Mouse (Mus musculus) hindbrain, embryonic 15.5 days (tissue): ENCODE results near the gene Itih3. TPM values are rescaled to one million over a fixed set of nuclear protein-coding genes. Genes with fewer than 3 reads are reported as not detected.

Source experiments
- ATAC-seq: fragments of 200-750 bp; cut with Nextera tagmentation; 2 replicates; pipeline ENCODE4 v1.8.0; 2017; ENCODE audit warnings: low read depth, moderate number of reproducible peaks, moderate TSS enrichment; ENCODE audit not compliant: low FRiP score
- H3K27ac ChIP-seq: fragments of 300-500 bp; sonication (generic); replicated peaks from 2 replicates; pipeline ENCODE4 v1.5.1; 2015; ENCODE audit warnings: mild to moderate bottlenecking, inconsistent platforms
- H3K27me3 ChIP-seq: fragments of 300-500 bp; sonication (generic); 2 replicates; pipeline ENCODE4 v1.6.1; 2015; ENCODE audit warnings: control low read depth, inconsistent platforms
- H3K36me3 ChIP-seq: fragments of 300-500 bp; sonication (generic); 2 replicates; pipeline ENCODE4 v1.6.1; 2015; ENCODE audit warnings: control low read depth, inconsistent platforms
- H3K4me1 ChIP-seq: fragments of 300-500 bp; sonication (generic); replicated peaks from 2 replicates; pipeline ENCODE4 v1.6.1; 2015; ENCODE audit warnings: control low read depth, inconsistent platforms
- H3K4me2 ChIP-seq: fragments of 300-500 bp; sonication (generic); 2 replicates; pipeline ENCODE4 v1.6.1; 2015; ENCODE audit warnings: moderate library complexity, mild to moderate bottlenecking, inconsistent platforms
- H3K4me3 ChIP-seq: fragments of 300-500 bp; sonication (generic); 2 replicates; pipeline ENCODE4 v1.5.1; 2015; ENCODE audit warnings: mild to moderate bottlenecking, inconsistent platforms
- H3K9ac ChIP-seq: fragments of 300-500 bp; sonication (generic); 2 replicates; pipeline ENCODE4 v1.6.1; 2015; ENCODE audit warnings: inconsistent platforms
- H3K9me3 ChIP-seq: fragments of 300-500 bp; sonication (generic); 2 replicates; pipeline ENCODE4 v1.6.1; 2016; ENCODE audit warnings: control low read depth, inconsistent platforms
- WGBS: fragments of 180-500 bp; shearing (Covaris S2); methylation state at CpG from one replicate; pipeline ENCODE4 v1.1.7; 2015; 5-methylcytosine and 5-hydroxymethylcytosine counted together
- polyA plus RNA-seq: library from polyadenylated mRNA; unstranded; fragments of >200 nt; fragmentation: Nextera tagmentation; extraction: Ambion mirVana; gene quantifications from 2 replicates; pipeline ENCODE4 v1.2.1, GENCODE M21; 2015

Gene Itih3
- polyA plus RNA-seq, 1 experiment from 2014 or later = 2.7 TPM

DNA sequence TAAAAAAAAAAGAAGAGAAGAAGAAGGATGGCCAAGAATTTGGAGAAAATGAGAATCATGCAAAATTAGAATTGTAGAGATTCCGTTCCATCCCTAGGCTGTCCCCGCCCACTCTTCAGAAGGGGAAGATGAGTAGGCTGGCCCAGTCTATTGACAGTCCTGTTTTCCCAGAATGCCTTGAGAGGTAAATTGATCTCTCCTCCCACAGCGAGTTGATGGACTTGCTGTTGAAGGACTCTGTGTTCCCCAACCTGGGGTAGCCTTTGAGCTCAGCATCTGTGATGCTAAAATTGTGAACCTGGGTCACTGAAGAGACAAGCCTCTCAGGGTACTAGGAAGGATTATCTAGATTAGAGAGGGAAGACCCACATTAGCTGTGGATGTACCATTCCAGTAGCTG lies 1.9 kb upstream of the Itih3 start:
- no peaks in the 10 kb centered on the region for H3K36me3 ChIP-seq
- H3K4me2 ChIP-seq = no peak overlapping the region
- no peak overlapping the region for H3K27ac ChIP-seq
- H3K9ac ChIP-seq = no peak overlapping the region
- no peaks in the 10 kb centered on the region for H3K9me3 ChIP-seq
- ATAC-seq = no peak
- H3K27me3 ChIP-seq = no peaks in the 10 kb centered on the region
- H3K4me1 ChIP-seq = 0 out of 2 replicates have a peak, but pooled peaks cover 5% of the 10 kb centered on the region
- WGBS = 90% methylated on average over 3 of the region's 3 CpGs
- no peak overlapping the region for H3K4me3 ChIP-seq

DNA sequence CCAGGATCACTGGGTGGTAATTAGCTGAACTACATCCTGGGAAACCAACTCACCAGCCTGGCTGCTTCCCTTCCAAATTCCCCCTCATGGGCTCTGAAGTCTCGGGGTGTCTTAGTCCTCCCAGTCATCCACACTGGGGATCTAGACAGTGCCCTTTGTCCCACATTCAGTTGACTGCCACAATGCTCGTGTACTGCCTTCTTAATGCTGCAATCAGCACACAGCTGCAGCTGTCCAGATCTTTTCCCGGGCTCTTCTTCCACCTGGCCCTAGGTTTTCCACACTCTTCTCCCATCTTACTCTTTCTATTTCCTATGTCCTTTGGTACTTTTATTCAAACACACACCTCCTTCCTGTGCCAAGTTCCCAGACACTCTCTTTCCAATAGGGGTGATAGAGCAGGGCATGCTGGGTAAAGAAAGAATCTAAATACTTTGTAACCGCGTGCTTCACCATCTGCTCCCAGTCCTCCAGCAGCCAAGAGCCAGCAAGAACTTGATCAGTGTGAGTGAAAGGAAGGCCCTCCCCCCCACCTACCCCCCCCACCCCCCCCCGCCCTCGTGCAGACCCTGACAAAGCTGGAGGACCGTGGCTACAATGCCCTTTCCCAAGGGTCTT lies 1.4 kb downstream of the Itih3 start:
- Histone ChIP-seq H3K4me3 (no peak overlapping the region), H3K4me2 (no peak overlapping the region), H3K36me3 (no peaks in the 10 kb centered on the region), H3K27ac (no peak overlapping the region), H3K4me1 (0 out of 2 replicates have a peak, but pooled peaks cover 5% of the 10 kb centered on the region), H3K9me3 (no peaks in the 10 kb centered on the region), H3K27me3 (no peaks in the 10 kb centered on the region), H3K9ac (no peak overlapping the region)
- WGBS = 42% methylated on average over 8 of the region's 8 CpGs
- no peak for ATAC-seq

DNA sequence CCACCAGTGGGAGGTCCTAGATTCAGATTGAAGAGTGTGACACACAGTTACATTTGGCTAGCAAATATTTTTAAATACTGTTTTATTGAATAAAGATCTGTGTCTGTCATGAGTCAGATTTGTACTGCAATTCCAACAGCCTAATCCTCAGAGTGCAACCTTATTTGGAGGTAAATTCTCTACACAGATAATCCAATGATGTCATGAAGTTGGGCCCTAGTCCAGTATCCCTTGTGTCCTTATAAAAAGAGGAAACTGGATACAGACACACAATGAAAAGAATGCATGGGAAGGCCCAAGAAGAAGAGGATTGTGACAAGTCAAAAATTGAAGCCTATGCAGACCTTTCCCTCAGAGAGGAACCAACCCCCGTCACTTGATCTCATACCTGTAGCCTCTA lies 7.0 kb downstream of the Itih3 start:
- H3K36me3 ChIP-seq = no peaks in the 10 kb centered on the region
- WGBS = 92% methylated on average over 1 of the region's 1 CpGs
- H3K27me3 ChIP-seq = no peaks in the 10 kb centered on the region
- no peak overlapping the region for H3K4me2 ChIP-seq
- no peak overlapping the region for H3K4me3 ChIP-seq
- no peaks in the 10 kb centered on the region for H3K9me3 ChIP-seq
- no peaks in the 10 kb centered on the region for H3K4me1 ChIP-seq
- no peak overlapping the region for H3K27ac ChIP-seq
- ATAC-seq = no peak
- no peak overlapping the region for H3K9ac ChIP-seq

DNA sequence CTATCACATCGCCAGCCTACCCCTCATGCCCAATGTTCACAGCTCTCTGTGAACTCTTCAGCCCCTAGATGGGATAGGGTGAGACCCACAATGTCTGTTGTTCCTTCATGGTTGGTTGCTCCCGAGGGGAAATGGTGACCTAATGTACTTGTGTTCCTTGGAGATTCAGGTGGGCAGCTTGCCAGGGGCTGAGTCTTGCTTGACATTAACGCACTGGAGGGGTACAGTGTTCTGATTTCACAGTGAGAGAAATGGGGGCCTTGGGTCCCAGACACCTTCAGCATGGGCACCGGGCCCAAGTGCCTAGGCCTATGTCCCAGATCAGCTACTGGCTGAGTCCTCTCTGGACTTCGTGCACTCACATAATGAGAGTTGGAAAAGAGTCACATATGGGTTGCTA lies 10.2 kb downstream of the Itih3 start:
- no peaks in the 10 kb centered on the region for H3K27me3 ChIP-seq
- no peaks in the 10 kb centered on the region for H3K4me1 ChIP-seq
- H3K9me3 ChIP-seq = no peaks in the 10 kb centered on the region
- WGBS = 81% methylated on average over 5 of the region's 5 CpGs
- no peaks in the 10 kb centered on the region for H3K36me3 ChIP-seq
- no peak overlapping the region for H3K27ac ChIP-seq
- no peak overlapping the region for H3K4me3 ChIP-seq
- ATAC-seq = no peak
- no peak overlapping the region for H3K9ac ChIP-seq
- no peak overlapping the region for H3K4me2 ChIP-seq

DNA sequence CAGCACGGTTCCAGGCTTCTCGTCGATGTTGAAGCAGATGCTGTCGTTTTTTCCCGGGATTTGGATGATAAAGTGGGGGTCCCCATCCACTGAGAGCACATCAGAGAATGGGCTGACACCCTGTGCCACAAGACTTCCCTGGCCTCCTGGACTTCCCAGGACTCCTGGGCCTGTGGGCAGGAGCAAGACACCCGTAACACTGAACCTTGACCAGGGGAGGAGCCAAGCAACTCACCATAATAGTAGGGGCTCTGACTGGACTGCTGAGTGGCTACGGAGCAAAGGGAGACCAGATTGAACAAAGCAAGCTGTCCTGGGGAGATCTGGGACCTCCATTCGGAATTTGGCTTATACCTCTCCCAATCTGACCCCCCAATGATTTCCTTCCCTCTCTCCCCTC lies 10.9 kb downstream of the Itih3 start:
- Histone ChIP-seq H3K4me1 (no peaks in the 10 kb centered on the region), H3K27me3 (no peaks in the 10 kb centered on the region), H3K27ac (no peak overlapping the region), H3K4me3 (no peak overlapping the region), H3K4me2 (no peak overlapping the region), H3K9me3 (no peaks in the 10 kb centered on the region), H3K36me3 (no peaks in the 10 kb centered on the region), H3K9ac (no peak overlapping the region)
- 83% methylated on average over 8 of the region's 8 CpGs for WGBS
- no peak for ATAC-seq

DNA sequence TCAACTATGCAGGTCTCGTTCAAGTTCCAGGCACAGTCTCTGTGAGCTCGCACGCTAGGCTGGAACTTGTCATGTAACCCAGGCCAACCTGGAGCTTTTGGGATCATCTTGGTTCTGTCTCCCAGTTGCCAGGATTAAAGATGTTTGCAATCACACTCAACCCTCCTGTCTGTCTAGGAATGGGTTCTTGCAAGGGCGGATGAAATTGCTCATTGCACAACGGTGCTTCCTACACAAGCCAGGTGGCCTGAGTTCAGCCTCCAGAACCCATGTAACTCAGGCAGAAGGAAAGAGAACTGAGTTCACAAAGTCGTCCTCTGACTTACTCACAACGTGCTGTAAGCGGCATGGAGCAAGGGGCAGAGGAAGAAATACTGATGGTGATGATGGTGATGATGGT lies 12.4 kb downstream of the Itih3 start:
- no peaks in the 10 kb centered on the region for H3K9me3 ChIP-seq
- ATAC-seq = no peak

DNA sequence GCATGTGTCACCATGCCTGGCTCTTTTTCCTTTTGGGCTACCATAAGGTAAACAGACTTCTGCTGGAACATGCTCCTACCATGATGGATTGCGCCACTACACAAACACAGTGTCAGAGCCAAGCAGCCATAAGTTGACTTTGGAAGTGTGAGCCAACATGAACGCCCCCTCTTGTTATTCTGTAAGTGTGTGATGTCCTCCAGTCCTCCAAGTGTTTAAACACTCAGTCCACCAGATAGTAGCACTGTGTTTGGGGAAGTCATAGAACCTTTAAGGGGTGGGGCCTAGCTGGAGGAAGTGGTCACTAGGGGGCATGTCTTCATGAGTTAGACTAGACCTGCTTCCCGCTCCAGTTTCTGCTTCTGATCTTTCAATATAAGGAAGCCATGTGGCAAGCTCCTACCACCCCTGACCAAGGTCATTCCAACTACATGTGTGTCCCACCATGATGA lies 15.7 kb downstream of the Itih3 start:
- WGBS = 87% methylated on average over 3 of the region's 3 CpGs
- H3K4me1 ChIP-seq = no peaks in the 10 kb centered on the region

More for the DNA sequence above, 12.4 kb downstream of the Itih3 start:
- Histone ChIP-seq H3K4me1 (no peaks in the 10 kb centered on the region), H3K4me2 (no peak overlapping the region), H3K27ac (no peak overlapping the region), H3K4me3 (no peak overlapping the region), H3K9ac (no peak overlapping the region), H3K27me3 (no peaks in the 10 kb centered on the region), H3K36me3 (no peaks in the 10 kb centered on the region)
- WGBS = 92% methylated on average over 8 of the region's 8 CpGs

DNA sequence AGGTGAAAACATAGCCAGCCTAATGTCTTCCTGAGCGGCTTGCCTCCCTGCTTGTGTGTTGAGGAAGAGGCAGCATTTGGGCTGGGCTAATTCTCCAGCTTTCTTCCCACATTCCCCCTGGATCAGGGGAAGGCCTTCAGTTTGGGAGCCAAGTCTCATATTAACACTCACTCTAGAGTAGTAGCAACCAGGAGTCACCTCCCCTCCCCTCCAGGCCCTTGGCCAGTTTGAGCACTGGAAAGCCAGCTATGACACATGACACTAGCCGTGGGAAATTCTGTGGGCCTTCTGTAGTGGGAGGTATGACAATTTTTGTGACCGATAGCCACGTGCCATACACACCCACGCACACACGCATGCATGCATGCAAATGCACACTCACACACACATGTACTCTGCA lies 17.6 kb downstream of the Itih3 start:
- 96% methylated on average over 6 of the region's 6 CpGs for WGBS
- Histone ChIP-seq H3K9me3 (no peaks in the 10 kb centered on the region), H3K27ac (no peak overlapping the region), H3K4me1 (no peaks in the 10 kb centered on the region), H3K36me3 (no peaks in the 10 kb centered on the region), H3K4me2 (no peak overlapping the region), H3K27me3 (no peaks in the 10 kb centered on the region), H3K4me3 (no peak overlapping the region), H3K9ac (no peak overlapping the region)
- no peak for ATAC-seq

More for the DNA sequence above, 15.7 kb downstream of the Itih3 start:
- Histone ChIP-seq H3K27me3 (no peaks in the 10 kb centered on the region), H3K27ac (no peak overlapping the region), H3K9ac (no peak overlapping the region), H3K4me3 (no peak overlapping the region), H3K36me3 (no peaks in the 10 kb centered on the region), H3K9me3 (no peaks in the 10 kb centered on the region), H3K4me2 (no peak overlapping the region)
- ATAC-seq = no peak

DNA sequence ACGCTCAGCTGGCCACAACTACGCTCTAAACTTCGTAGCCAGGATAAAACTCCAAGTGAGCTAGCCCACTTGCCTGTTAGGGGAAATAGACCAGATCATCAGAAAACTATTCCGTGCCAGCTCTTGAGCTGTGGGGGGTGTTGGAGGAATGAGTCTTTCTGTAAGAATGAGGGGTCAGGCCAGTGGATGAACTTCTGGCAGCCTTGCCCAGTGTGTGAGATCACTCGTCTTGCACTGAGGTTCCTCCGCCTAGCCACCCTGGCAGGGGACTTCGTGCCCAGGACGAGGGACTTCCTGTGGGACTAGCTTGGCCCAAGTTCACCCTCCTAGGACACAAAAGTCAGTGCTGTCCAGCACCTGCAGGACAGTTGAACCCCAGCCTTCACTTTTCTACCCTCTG lies 19.3 kb downstream of the Itih3 start:
- H3K9me3 ChIP-seq = no peaks in the 10 kb centered on the region
- no peaks in the 10 kb centered on the region for H3K4me1 ChIP-seq
- no peak for ATAC-seq
- no peak overlapping the region for H3K9ac ChIP-seq
- no peak overlapping the region for H3K4me2 ChIP-seq
- H3K27ac ChIP-seq = no peak overlapping the region
- WGBS = 84% methylated on average over 8 of the region's 8 CpGs
- no peaks in the 10 kb centered on the region for H3K36me3 ChIP-seq
- H3K27me3 ChIP-seq = no peaks in the 10 kb centered on the region
- no peak overlapping the region for H3K4me3 ChIP-seq

DNA sequence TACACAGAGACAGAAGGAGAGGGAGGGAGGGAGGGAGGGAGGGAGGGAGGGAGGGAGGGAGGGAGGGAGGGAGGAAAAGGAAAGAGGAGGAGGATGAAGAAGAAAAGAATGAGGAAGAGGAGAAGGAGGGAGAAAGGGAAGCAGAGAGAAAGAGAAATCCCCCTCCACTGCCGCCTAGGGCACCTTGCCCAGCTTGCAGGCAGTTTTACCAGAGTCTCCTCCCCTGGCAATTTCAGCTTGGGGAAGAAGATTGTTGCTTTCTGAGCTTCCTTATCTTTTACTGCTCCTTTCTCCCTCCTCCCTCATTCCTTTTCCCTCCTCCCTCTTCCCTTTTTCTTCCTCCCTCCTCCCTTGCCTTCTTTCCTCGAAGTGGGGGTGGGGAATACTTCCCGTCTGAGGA lies 20.5 kb downstream of the Itih3 start:
- Histone ChIP-seq H3K4me3 (no peak overlapping the region), H3K9ac (no peak overlapping the region), H3K9me3 (no peaks in the 10 kb centered on the region), H3K27me3 (no peaks in the 10 kb centered on the region), H3K27ac (no peak overlapping the region), H3K36me3 (no peaks in the 10 kb centered on the region), H3K4me2 (no peak overlapping the region), H3K4me1 (no peaks in the 10 kb centered on the region)
- ATAC-seq = no peak
- WGBS = 85% methylated on average over 3 of the region's 3 CpGs

DNA sequence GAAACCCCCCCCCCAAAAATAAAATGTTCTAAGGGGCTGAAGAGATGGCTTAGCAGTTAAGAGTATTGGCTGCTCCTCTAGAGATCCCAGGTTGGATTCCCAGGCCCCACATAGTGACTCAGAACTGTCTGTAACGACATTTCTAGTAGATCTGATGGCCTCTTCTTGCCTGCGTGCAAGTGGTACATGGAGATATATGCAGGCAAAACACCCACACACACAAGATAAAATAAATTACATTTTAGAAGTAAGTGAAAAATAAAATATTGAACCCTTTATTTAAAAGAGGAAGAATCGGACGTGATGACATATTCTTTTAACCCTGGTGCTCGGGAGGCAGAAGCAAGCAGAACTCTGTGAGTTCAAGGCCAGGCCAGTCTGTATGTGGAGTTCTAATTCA lies 20.9 kb downstream of the Itih3 start:
- Histone ChIP-seq H3K9ac (no peak overlapping the region), H3K36me3 (no peaks in the 10 kb centered on the region), H3K27ac (no peak overlapping the region), H3K27me3 (no peaks in the 10 kb centered on the region), H3K4me1 (no peaks in the 10 kb centered on the region), H3K4me2 (no peak overlapping the region), H3K9me3 (no peaks in the 10 kb centered on the region), H3K4me3 (no peak overlapping the region)
- WGBS = 92% methylated on average over 5 of the region's 5 CpGs
- no peak for ATAC-seq

DNA sequence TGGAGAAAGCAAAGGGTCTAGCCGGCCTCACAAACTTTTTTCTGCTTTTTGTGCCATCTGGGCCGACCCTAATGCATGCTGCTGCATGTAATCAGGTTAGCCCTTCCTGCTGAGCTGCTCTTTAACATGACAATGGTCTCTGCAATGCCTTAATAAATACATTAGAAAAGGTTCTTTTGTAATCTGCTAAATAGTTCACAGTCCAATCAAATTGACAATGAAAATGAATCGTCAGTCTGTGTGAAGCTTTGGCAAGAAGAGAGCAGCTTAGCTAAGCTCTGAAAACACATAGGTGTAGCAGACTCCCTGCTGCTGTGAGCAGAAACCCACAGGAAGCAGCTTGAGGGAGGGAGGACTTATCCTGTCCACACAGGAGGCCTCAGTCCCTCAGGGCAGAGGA lies 23.6 kb downstream of the Itih3 start:
- 19% methylated on average over 3 of the region's 3 CpGs for WGBS
- Histone ChIP-seq H3K27ac (no peak overlapping the region), H3K9ac (no peak overlapping the region), H3K4me2 (no peak overlapping the region), H3K27me3 (no peaks in the 10 kb centered on the region), H3K4me1 (no peaks in the 10 kb centered on the region), H3K9me3 (no peaks in the 10 kb centered on the region), H3K36me3 (no peaks in the 10 kb centered on the region), H3K4me3 (no peak overlapping the region)
- ATAC-seq = no peak

DNA sequence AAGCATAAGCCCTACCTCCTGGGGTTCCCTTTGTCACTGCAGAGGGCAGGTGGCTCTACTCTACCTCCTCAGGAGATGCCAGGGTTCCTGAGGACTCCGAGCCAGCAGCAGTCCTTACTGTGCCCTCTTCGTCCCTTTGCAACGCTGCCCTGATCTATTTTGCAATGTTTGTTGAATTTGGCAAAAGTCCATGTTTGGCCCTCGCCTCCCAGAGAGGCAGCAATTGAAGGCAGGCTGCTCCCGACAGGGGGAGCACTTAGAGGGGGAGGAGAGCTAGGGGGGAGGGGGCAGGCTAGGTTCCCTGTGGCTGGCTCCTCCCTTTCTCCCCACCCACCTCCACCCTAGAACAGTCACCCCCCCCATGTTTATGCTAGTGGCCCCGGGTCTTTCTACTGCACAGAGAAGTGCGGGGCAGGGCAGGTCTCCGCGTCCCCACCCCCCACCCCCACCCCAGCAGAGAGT lies 35.3 kb downstream of the Itih3 start:
- 20% methylated on average over 9 of the region's 9 CpGs for WGBS
- Histone ChIP-seq H3K27ac (no peak overlapping the region), H3K36me3 (no peaks in the 10 kb centered on the region), H3K4me2 (no peak overlapping the region), H3K9me3 (no peaks in the 10 kb centered on the region), H3K27me3 (no peaks in the 10 kb centered on the region), H3K4me3 (no peak overlapping the region), H3K4me1 (no peaks in the 10 kb centered on the region), H3K9ac (no peak overlapping the region)
- ATAC-seq = no peak
